Mouse (Mus musculus) neural tube, embryonic 13.5 days (tissue): ENCODE measurements at regions not wholly inside any gene's neighbourhood (a gene's known extent, or its start where the extent isn't known, plus 50 kb on each side); places are given as distances from the start of the nearest gene placed in this dataset.

Experiments
- ATAC-seq: fragments of 200-750 bp; cut with Nextera tagmentation; 2 replicates; pipeline ENCODE4 v1.8.0; 2017; ENCODE audit warnings: low read depth, mild to moderate bottlenecking, moderate TSS enrichment, moderate library complexity
- H3K27ac ChIP-seq: fragments of 300-500 bp; sonication (generic); replicated peaks from 2 replicates; pipeline ENCODE4 v1.5.1; 2015; ENCODE audit warnings: moderate library complexity, mild to moderate bottlenecking, inconsistent platforms
- H3K27me3 ChIP-seq: fragments of 300-500 bp; sonication (generic); 2 replicates; pipeline ENCODE4 v1.6.1; 2015; ENCODE audit warnings: mild to moderate bottlenecking, inconsistent platforms
- H3K36me3 ChIP-seq: fragments of 300-500 bp; sonication (generic); 2 replicates; pipeline ENCODE4 v1.6.1; 2015; ENCODE audit warnings: mild to moderate bottlenecking, inconsistent platforms
- H3K4me1 ChIP-seq: fragments of 300-500 bp; sonication (generic); replicated peaks from 2 replicates; pipeline ENCODE4 v1.6.1; 2015; ENCODE audit warnings: inconsistent platforms
- H3K4me2 ChIP-seq: fragments of 300-500 bp; sonication (generic); 2 replicates; pipeline ENCODE4 v1.6.1; 2015; ENCODE audit warnings: inconsistent platforms, mild to moderate bottlenecking, moderate library complexity
- H3K4me3 ChIP-seq: fragments of 300-500 bp; sonication (generic); 2 replicates; pipeline ENCODE4 v1.5.1; 2015; ENCODE audit warnings: mild to moderate bottlenecking, inconsistent platforms
- H3K9ac ChIP-seq: fragments of 300-500 bp; sonication (generic); 2 replicates; pipeline ENCODE4 v1.6.1; 2015; ENCODE audit warnings: moderate library complexity, mild to moderate bottlenecking, inconsistent platforms
- H3K9me3 ChIP-seq: fragments of 300-500 bp; sonication (generic); 2 replicates; pipeline ENCODE4 v1.6.1; 2016; ENCODE audit warnings: inconsistent platforms
- WGBS: fragments of 180-500 bp; shearing (Covaris S2); methylation state at CpG from one replicate; pipeline ENCODE4 v1.1.7; 2015; 5-methylcytosine and 5-hydroxymethylcytosine counted together

- no peaks in the 10 kb centered on the region for H3K9me3 ChIP-seq
- no peaks in the 10 kb centered on the region for H3K27me3 ChIP-seq
- no peak overlapping the region for H3K4me2 ChIP-seq
- H3K4me3 ChIP-seq = no peak overlapping the region
- no peak overlapping the region for H3K27ac ChIP-seq
- WGBS = 86% methylated on average over 2 of the region's 2 CpGs
- H3K36me3 ChIP-seq = no peaks in the 10 kb centered on the region
- no peak for ATAC-seq
- H3K4me1 ChIP-seq = peaks cover 14% of the 10 kb centered on the region
- no peak overlapping the region for H3K9ac ChIP-seq
Observed at GRCm38 (mm10) chr8:126705391-126705790, 111.6 kb upstream of the Irf2bp2 start.

DNA sequence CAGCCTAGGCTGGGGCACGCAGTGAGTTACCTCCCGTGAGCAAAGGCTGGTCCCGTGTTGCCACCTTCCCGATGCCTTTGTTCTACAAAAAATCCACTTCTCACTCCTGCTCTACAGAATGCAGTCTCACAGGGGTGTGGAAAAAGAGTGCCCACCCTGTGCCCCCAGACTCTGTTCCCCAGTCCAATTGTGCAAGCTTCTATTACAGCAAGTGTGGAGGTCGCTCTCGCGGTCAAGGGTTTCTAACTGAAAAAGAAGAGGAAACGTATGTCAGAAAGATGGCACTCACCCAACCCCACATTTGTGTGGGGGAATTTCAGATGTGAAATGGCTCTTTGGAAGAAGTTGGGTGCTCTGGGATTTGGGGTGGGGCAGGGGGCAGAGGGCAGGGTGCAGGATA lies 110.9 kb upstream of the Irf2bp2 start:
- H3K9ac ChIP-seq = no peak overlapping the region
- H3K27ac ChIP-seq = no peak overlapping the region
- no peak for ATAC-seq
- no peak overlapping the region for H3K4me2 ChIP-seq
- H3K9me3 ChIP-seq = no peaks in the 10 kb centered on the region
- H3K4me3 ChIP-seq = no peak overlapping the region
- H3K4me1 ChIP-seq = peaks cover 16% of the 10 kb centered on the region
- 93% methylated on average over 8 of the region's 8 CpGs for WGBS
- H3K36me3 ChIP-seq = no peaks in the 10 kb centered on the region
- H3K27me3 ChIP-seq = no peaks in the 10 kb centered on the region

GRCm38 (mm10) chr8:126703546-126703945 lies 109.8 kb upstream of the Irf2bp2 start:
- Histone ChIP-seq H3K9me3 (no peaks in the 10 kb centered on the region), H3K27ac (no peak overlapping the region), H3K4me2 (no peak overlapping the region), H3K27me3 (no peaks in the 10 kb centered on the region), H3K36me3 (no peaks in the 10 kb centered on the region), H3K4me3 (no peak overlapping the region), H3K4me1 (peaks cover 23% of the 10 kb centered on the region), H3K9ac (no peak overlapping the region)
- WGBS = 94% methylated on average over 5 of the region's 5 CpGs
- no peak for ATAC-seq

GRCm38 (mm10) chr8:126702294-126702693 lies 108.5 kb upstream of the Irf2bp2 start:
- no peak overlapping the region for H3K27ac ChIP-seq
- peaks cover 17% of the 10 kb centered on the region for H3K4me1 ChIP-seq
- H3K9me3 ChIP-seq = no peaks in the 10 kb centered on the region
- H3K4me3 ChIP-seq = no peak overlapping the region
- no peak overlapping the region for H3K9ac ChIP-seq
- H3K36me3 ChIP-seq = no peaks in the 10 kb centered on the region
- 87% methylated on average over 6 of the region's 6 CpGs for WGBS
- no peak for ATAC-seq
- no peak overlapping the region for H3K4me2 ChIP-seq
- H3K27me3 ChIP-seq = no peaks in the 10 kb centered on the region

DNA sequence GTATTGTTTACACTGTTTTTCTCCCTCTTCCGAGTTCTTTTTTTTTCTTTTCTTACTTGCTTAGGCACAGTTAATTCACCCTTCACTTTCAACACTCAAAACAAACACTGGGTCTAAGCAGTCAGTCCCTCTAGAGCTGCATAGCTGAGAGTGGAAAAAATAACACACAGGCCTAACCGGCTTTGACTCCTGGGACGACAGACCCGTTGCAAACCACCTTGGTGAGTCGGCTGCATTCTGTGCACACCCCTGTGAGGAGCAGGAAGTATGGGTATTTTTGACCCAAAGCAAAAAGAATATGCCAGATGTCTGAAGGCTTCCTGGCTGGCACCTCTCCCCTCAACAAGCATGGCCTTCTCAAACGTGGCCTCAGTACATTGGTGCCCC lies 105.6 kb upstream of the Irf2bp2 start:
- Histone ChIP-seq H3K36me3 (no peaks in the 10 kb centered on the region), H3K9me3 (no peaks in the 10 kb centered on the region), H3K4me1 (peaks cover 17% of the 10 kb centered on the region), H3K4me2 (no peak overlapping the region), H3K4me3 (no peak overlapping the region), H3K9ac (no peak overlapping the region), H3K27me3 (no peaks in the 10 kb centered on the region), H3K27ac (peak overlapping the region; percentile 73)
- WGBS = 56% methylated on average over 6 of the region's 6 CpGs
- no peak for ATAC-seq

DNA sequence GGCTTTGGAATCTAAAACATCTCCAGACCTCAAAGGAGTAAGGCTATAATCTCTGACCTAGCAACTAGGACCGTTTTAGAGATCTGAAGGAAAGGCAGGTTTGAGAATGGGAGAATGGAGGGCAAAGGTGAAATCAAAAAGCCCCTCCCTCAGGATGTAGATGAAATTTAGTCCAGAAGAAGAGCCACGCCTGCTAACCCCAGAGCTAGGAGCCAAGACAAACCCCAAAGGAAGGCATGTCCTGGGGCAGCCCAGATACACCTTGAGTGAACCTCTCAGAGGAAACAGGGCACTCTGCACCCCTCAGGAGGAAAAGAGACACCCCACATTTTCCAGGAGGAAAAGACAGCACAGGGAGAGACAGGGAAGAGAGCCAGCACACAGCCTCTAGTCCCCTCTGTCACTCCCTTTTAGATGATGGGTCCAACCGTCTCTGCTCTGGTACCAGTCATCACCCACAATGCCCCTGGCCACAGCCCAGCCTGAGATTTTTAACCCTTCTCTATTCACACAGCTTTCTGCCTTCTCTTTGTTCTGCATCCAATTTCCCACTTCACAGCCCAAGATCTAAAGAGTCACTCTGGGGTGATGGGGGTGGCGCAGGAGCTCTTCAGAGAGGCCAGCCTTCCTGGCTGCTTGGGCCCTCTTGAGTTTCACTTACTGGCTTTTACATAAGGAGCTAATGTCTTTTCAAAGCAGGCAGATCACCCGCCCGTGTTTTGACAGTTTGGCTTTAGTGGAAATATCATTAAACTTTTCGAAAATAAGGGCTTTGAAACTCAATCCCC lies 105.0 kb upstream of the Irf2bp2 start:
- no peaks in the 10 kb centered on the region for H3K36me3 ChIP-seq
- H3K9ac ChIP-seq = peak overlapping the region; percentile 39; the same call in 1 of the 2 replicates
- 33% methylated on average over 7 of the region's 7 CpGs for WGBS
- no peaks in the 10 kb centered on the region for H3K27me3 ChIP-seq
- H3K9me3 ChIP-seq = no peaks in the 10 kb centered on the region
- H3K27ac ChIP-seq = peak overlapping the region; percentile 73
- H3K4me3 ChIP-seq = no peak overlapping the region
- no peak for ATAC-seq
- H3K4me2 ChIP-seq = no peak overlapping the region
- peaks cover 17% of the 10 kb centered on the region for H3K4me1 ChIP-seq

DNA sequence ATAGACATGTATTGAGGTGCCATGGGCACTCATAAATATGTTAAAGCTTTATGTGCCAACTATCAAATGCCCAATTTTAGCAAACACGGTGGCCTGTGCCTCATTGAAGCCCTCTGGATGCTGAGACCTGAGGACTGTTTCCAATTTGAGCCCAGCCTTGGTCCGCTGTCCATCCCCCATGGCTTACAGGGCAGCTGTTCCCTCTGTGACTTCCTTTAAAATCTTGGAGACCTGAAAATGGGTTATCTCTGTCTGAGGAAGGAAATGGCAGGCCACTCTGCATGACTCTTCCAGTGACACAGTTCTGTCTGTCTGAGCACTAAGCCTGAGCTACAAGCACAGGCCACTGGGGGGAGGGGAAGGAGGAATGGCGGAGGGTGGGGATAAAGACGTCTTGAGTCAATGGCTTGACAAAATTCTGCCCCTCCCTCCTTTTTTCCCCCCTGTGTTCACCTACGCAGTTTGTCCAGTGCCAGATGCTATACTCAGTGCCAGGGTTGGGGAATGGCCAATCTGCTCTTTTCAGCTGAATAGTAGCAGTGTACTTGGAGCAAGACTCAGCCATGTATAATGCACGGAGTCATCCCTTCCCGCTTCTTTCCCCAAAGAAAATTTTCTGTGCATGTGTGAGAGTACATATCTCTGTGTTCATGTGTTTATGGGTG lies 102.7 kb upstream of the Irf2bp2 start:
- no peaks in the 10 kb centered on the region for H3K9me3 ChIP-seq
- no peaks in the 10 kb centered on the region for H3K27me3 ChIP-seq
- ATAC-seq = no peak
- H3K4me1 ChIP-seq = peaks cover 17% of the 10 kb centered on the region
- 84% methylated on average over 7 of the region's 7 CpGs for WGBS
- no peak overlapping the region for H3K4me3 ChIP-seq
- H3K9ac ChIP-seq = no peak overlapping the region
- H3K4me2 ChIP-seq = no peak overlapping the region
- no peaks in the 10 kb centered on the region for H3K36me3 ChIP-seq
- H3K27ac ChIP-seq = no peak overlapping the region

GRCm38 (mm10) chr8:126694370-126694769 lies 100.6 kb upstream of the Irf2bp2 start:
- H3K27ac ChIP-seq = no peak overlapping the region
- no peak overlapping the region for H3K4me3 ChIP-seq
- H3K4me1 ChIP-seq = peaks cover 12% of the 10 kb centered on the region
- H3K36me3 ChIP-seq = no peaks in the 10 kb centered on the region
- H3K9me3 ChIP-seq = no peaks in the 10 kb centered on the region
- H3K4me2 ChIP-seq = no peak overlapping the region
- H3K27me3 ChIP-seq = no peaks in the 10 kb centered on the region
- ATAC-seq = no peak
- no peak overlapping the region for H3K9ac ChIP-seq
- WGBS = 81% methylated on average over 7 of the region's 7 CpGs

DNA sequence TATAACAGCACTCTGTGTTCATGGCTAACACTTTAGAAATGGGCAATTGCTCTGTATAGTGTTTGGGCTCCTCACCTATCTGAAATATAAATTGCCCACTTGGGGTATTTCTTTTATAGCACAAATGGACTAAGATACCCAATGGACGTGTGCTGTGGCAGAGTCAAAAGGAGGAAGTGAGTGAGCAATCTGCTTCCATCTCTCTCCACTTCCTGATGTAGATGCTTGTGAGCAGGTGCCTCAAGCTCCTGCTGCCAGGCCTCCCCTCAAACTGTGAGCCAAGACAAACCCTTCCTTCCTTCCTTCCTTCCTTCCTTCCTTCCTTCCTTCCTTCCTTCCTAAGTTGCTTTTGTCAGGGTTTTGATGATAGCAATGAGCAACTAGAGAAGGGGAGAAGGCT lies 99.9 kb upstream of the Irf2bp2 start:
- no peaks in the 10 kb centered on the region for H3K36me3 ChIP-seq
- H3K4me3 ChIP-seq = no peak overlapping the region
- H3K4me2 ChIP-seq = no peak overlapping the region
- WGBS = 85% methylated on average over 1 of the region's 1 CpGs
- no peak overlapping the region for H3K9ac ChIP-seq
- H3K27me3 ChIP-seq = no peaks in the 10 kb centered on the region
- H3K9me3 ChIP-seq = no peaks in the 10 kb centered on the region
- no peak overlapping the region for H3K27ac ChIP-seq
- ATAC-seq = no peak
- peaks cover 5% of the 10 kb centered on the region for H3K4me1 ChIP-seq

DNA sequence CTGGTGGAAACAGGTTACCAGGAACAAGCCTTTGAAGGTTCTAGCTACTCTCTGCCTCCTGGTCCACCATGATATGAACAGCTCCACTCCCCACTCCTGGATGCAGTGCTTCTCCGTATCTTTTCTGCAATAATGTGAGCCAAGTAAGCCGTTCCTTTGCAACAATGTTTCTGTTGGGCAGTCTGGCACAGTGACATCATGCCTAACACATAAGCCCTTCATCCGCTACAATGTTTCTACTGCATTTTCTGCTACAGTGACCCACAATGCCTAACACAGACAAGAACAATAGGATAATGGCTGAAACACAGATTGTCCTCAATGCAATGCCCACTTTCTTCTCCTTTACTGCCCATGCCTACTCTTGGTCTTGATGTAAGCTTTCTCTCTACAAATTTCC lies 98.9 kb upstream of the Irf2bp2 start:
- no peak for ATAC-seq
- H3K9ac ChIP-seq = no peak overlapping the region
- no peaks in the 10 kb centered on the region for H3K27me3 ChIP-seq
- 90% methylated on average over 3 of the region's 3 CpGs for WGBS
- H3K4me2 ChIP-seq = no peak overlapping the region
- H3K27ac ChIP-seq = no peak overlapping the region
- no peaks in the 10 kb centered on the region for H3K9me3 ChIP-seq
- H3K4me3 ChIP-seq = no peak overlapping the region
- H3K36me3 ChIP-seq = no peaks in the 10 kb centered on the region
- H3K4me1 ChIP-seq = no peaks in the 10 kb centered on the region

- WGBS = 73% methylated on average over 3 of the region's 3 CpGs
- no peaks in the 10 kb centered on the region for H3K27me3 ChIP-seq
Observed at GRCm38 (mm10) chr8:126692263-126692662, 98.5 kb upstream of the Irf2bp2 start.

GRCm38 (mm10) chr8:126688450-126688849 lies 94.7 kb upstream of the Irf2bp2 start:
- Histone ChIP-seq H3K36me3 (no peaks in the 10 kb centered on the region), H3K4me3 (no peak overlapping the region), H3K9ac (no peak overlapping the region), H3K27ac (no peak overlapping the region), H3K27me3 (no peaks in the 10 kb centered on the region), H3K4me2 (no peak overlapping the region), H3K9me3 (no peaks in the 10 kb centered on the region), H3K4me1 (no peaks in the 10 kb centered on the region)
- no peak for ATAC-seq
- WGBS = 81% methylated on average over 5 of the region's 5 CpGs

More at GRCm38 (mm10) chr8:126692263-126692662, 98.5 kb upstream of the Irf2bp2 start:
- H3K9me3 ChIP-seq = no peaks in the 10 kb centered on the region
- H3K4me2 ChIP-seq = no peak overlapping the region
- H3K9ac ChIP-seq = no peak overlapping the region
- no peak overlapping the region for H3K4me3 ChIP-seq
- no peak for ATAC-seq
- no peak overlapping the region for H3K27ac ChIP-seq
- H3K4me1 ChIP-seq = no peaks in the 10 kb centered on the region
- no peaks in the 10 kb centered on the region for H3K36me3 ChIP-seq

GRCm38 (mm10) chr8:126688014-126688413 lies 94.2 kb upstream of the Irf2bp2 start:
- ATAC-seq = no peak
- no peak overlapping the region for H3K4me2 ChIP-seq
- no peak overlapping the region for H3K4me3 ChIP-seq
- no peaks in the 10 kb centered on the region for H3K4me1 ChIP-seq
- no peak overlapping the region for H3K9ac ChIP-seq
- 69% methylated on average over 6 of the region's 6 CpGs for WGBS
- no peak overlapping the region for H3K27ac ChIP-seq
- H3K9me3 ChIP-seq = no peaks in the 10 kb centered on the region
- no peaks in the 10 kb centered on the region for H3K36me3 ChIP-seq
- no peaks in the 10 kb centered on the region for H3K27me3 ChIP-seq
